Mouse (Mus musculus): ENCODE data around the gene Ripply2. TPM values are rescaled to one million over a fixed set of nuclear protein-coding genes. Genes with fewer than 3 reads are reported as not detected.

Gene Ripply2
- polyA plus RNA-seq, 1 experiment from 2014 or later: 0.49 TPM

DNA sequence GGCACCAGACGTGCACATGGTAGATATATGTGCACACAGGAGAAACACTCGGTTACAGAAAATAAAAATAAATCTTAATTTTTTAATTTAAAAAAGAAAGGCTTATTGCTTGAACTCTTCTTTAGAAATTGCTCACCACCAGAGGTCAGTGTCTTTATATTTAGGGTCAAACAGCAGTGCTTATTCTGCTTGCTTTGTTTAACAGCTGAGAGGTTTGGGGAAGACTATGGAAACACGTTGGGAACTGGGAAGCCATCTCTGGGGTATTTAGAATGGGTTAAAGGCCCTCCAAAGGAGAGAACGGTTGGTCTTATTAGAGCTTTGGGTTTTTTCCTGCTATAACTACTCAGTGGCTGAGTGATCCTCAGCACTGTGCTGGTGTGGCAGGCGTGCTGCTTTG lies 47.0 kb downstream of the Ripply2 start:
- H3K27me3 ChIP-seq (replicated peaks; ENCODE audit: control insufficient read depth, insufficient read depth, low read length): no peaks in the 10 kb centered on the region
- no peak for ATAC-seq
- no peak overlapping the region for H3K4me2 ChIP-seq (ENCODE audit: low read depth, low read length)
- no peaks in the 10 kb centered on the region for H3K4me1 ChIP-seq (ENCODE audit: control insufficient read depth, insufficient read depth, low read length)
- no peak overlapping the region for H3K27ac ChIP-seq (ENCODE audit: low read length)
- H3K36me3 ChIP-seq (ENCODE audit: control insufficient read depth, insufficient read depth, low read length): peaks cover 3% of the 10 kb centered on the region; the same call in 1 of the 2 replicates
- H3K9ac ChIP-seq (ENCODE audit: low read depth, low read length): no peak overlapping the region
- no peak overlapping the region for H3K4me3 ChIP-seq (ENCODE audit: low read length)
- no peaks in the 10 kb centered on the region for H3K9me3 ChIP-seq (ENCODE audit: control insufficient read depth, low read length)
- WGBS: 77% methylated on average over 5 of the region's 5 CpGs

DNA sequence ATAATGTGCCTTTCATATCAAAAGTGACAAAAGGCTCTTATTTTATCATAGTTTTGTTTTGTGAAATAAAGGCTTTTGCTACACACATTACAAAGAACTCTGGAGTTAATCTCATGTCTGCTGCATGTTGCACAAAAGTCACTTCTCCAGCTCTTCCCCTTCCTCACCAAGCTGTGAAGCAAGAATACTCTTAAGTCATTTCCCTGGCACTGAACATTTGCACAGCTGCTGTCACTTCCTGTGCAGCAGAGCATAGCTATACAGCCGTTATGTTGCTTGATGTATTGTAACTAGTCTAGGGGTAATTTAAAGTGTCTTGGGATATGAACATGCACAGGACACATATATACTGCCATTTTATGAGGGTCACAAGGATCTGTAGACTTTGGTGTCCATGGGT lies 52.8 kb downstream of the Ripply2 start:
- Histone ChIP-seq H3K36me3 (ENCODE audit: control insufficient read depth, insufficient read depth, low read length) (peaks cover 4% of the 10 kb centered on the region; the same call in 1 of the 2 replicates), H3K4me1 (ENCODE audit: control insufficient read depth, insufficient read depth, low read length) (no peaks in the 10 kb centered on the region), H3K27me3 (replicated peaks; ENCODE audit: control insufficient read depth, insufficient read depth, low read length) (no peaks in the 10 kb centered on the region), H3K9ac (ENCODE audit: low read depth, low read length) (no peak overlapping the region), H3K4me3 (ENCODE audit: low read length) (no peak overlapping the region), H3K27ac (ENCODE audit: low read length) (no peak overlapping the region), H3K9me3 (ENCODE audit: control insufficient read depth, low read length) (no peaks in the 10 kb centered on the region), H3K4me2 (ENCODE audit: low read depth, low read length) (no peak overlapping the region)
- 65% methylated on average over 1 of the region's 1 CpGs for WGBS
- ATAC-seq: no peak

Other genes with a start within 250 kb of the Ripply2 start
- gene Snap91, start 134.9 kb upstream of the Ripply2 start, polyA plus RNA-seq (2015; fragmentation: Nextera tagmentation; extraction: Ambion mirVana): 3.6 and 4.7 TPM in 2 replicates
- 56.4 and 57.6 TPM in 2 replicates for gene Cyb5r4, start 6.5 kb downstream of the Ripply2 start, polyA plus RNA-seq (2015; fragmentation: Nextera tagmentation; extraction: Ambion mirVana)
- 0.20 and 0.27 TPM in 2 replicates for gene Mrap2, start 128.8 kb downstream of the Ripply2 start, polyA plus RNA-seq (2015; fragmentation: Nextera tagmentation; extraction: Ambion mirVana)
- gene Cep162, start 240.0 kb downstream of the Ripply2 start, polyA plus RNA-seq (2015; fragmentation: Nextera tagmentation; extraction: Ambion mirVana): 3.4 and 3.5 TPM in 2 replicates

Data from intestine, embryonic 16.5 days (tissue).